Mouse (Mus musculus): ENCODE results near the gene Cdc42ep2. TPM values are rescaled to one million over a fixed set of nuclear protein-coding genes. Genes with fewer than 3 reads are reported as not detected.

The Cdc42ep2 gene
- polyA plus RNA-seq, 2 experiments = 8.0 to 10.0 TPM

DNA sequence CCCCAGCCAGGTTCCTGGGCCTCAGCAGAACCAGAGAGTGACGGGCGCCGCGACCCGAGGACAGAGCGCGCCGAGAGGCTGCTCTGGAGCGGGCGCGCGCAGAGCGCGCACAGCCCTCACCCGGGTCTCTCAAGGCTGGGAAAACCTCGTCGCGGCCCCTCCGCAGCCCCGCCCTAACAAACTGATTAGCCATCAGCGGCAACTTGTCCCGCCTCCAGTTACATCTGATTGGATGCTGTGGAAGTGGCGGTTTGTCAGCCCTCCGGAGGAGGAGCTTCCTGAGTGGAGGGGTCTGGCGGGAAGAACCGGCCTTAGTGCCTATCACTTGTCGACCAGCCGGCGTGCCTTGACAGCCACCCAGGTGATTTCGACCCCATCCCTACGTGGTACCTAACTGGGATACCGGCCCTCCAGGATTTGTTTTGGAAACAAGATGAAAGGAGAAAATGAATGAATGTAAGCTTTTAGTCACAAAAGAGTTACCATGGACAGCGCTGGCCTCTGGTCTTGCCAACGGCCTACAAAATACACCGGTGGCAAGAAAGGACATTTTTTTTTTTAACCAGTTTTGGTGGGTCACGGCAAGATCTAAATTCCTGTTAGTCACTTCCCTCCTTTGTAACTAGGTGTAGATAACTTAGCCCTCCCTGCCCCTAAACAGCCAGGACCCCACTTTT, 30.5 kb downstream of the Cdc42ep2 start, which contains the start of gene Tigd3:
Gene Tigd3, minus strand, starts transcription at position 148 of the 677 bp plus-strand sequence.
- Histone ChIP-seq H3K27me3 (ENCODE audit: control insufficient read depth, insufficient read depth, low read length) (no peaks in the 10 kb centered on the region), H3K9me3 (ENCODE audit: control insufficient read depth, low read length) (no peaks in the 10 kb centered on the region), H3K36me3 (ENCODE audit: control insufficient read depth, insufficient read depth, low read length) (peaks cover 22% of the 10 kb centered on the region), H3K9ac (ENCODE audit: low read depth, low read length, severe bottlenecking) (peak within 1 kb of the TSS; percentile 72), H3K27ac (replicated peaks; ENCODE audit: low read depth, low read length) (no peak within 1 kb of the TSS; the same call in 1 of the 2 replicates), H3K4me2 (replicated peaks; ENCODE audit: low read depth, low read length, severe bottlenecking) (peak within 1 kb of the TSS; percentile 83), H3K4me3 (replicated peaks; ENCODE audit: low read length) (peak within 1 kb of the TSS; percentile 58), H3K4me1 (ENCODE audit: control insufficient read depth, insufficient read depth, low read length) (peaks cover 7% of the 10 kb centered on the region; the same call in 1 of the 2 replicates)
- WGBS = 4% methylated on average over 36 of the region's 36 CpGs
- DNase-seq (ENCODE audit: low spot score) (peak; percentile 98), ATAC-seq (ENCODE audit: low FRiP score, low read depth) (peak; percentile 97)
- peak; percentile 83; the same call in 1 of the 2 replicates for TF ChIP-seq POLR2A (IDR thresholded peaks at IDR 0.05; ENCODE audit: borderline replicate concordance, extremely low read depth, insufficient read depth, insufficient read length)

DNA sequence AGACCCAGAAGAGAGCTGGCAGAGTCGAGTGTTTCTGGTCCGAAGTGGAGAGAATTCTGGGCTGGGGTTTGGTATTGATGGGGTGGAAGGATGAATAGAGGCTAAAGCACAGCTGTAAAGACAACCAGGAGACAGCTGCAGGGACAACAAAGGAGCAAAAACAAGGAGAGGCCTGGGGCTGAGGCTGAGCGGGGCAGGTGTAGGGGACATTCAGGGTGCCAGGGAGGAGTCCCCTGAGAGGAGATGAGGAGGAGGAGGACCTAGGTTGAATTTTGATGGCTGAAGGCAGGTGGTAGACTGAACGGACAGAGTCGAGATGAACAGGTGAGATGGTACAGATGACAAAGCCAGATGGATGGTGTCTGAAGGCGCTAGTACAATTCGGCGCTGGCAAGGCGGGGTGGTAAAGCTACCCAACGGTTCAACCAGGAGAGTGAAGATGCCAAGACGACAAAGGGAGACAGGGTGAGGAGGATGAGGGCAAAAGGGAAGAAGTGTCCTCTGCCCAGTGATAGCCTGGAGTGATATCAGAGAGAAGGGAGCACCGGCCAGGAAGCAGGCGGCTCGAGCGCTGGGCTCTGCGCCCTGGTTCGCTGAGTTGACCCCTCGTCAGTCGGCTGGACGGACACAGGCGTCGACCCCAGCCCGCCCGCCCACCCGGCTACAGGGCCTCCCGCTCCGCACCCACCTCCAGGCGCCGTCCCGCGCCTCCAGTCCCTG, 31.2 kb downstream of the Cdc42ep2 start:
- H3K9ac ChIP-seq (ENCODE audit: low read depth, low read length, severe bottlenecking) = peak overlapping the region; percentile 72
- no peak overlapping the region; the same call in 1 of the 2 replicates for H3K27ac ChIP-seq (replicated peaks; ENCODE audit: low read depth, low read length)
- WGBS = 8% methylated on average over 27 of the region's 31 CpGs
- ATAC-seq (ENCODE audit: low FRiP score, low read depth) (peak; percentile 39; the same call in 1 of the 2 replicates), DNase-seq (ENCODE audit: low spot score) (no peak)
- H3K4me3 ChIP-seq (replicated peaks; ENCODE audit: low read length) = peak overlapping the region; percentile 58
- H3K4me1 ChIP-seq (ENCODE audit: control insufficient read depth, insufficient read depth, low read length) = peaks cover 7% of the 10 kb centered on the region; the same call in 1 of the 2 replicates
- H3K4me2 ChIP-seq (replicated peaks; ENCODE audit: low read depth, low read length, severe bottlenecking) = peak overlapping the region; percentile 83
- no peaks in the 10 kb centered on the region for H3K9me3 ChIP-seq (ENCODE audit: control insufficient read depth, low read length)
- H3K27me3 ChIP-seq (ENCODE audit: control insufficient read depth, insufficient read depth, low read length) = no peaks in the 10 kb centered on the region
- peaks cover 18% of the 10 kb centered on the region for H3K36me3 ChIP-seq (ENCODE audit: control insufficient read depth, insufficient read depth, low read length)
- no peak for TF ChIP-seq POLR2A (IDR thresholded peaks at IDR 0.05; ENCODE audit: borderline replicate concordance, extremely low read depth, insufficient read depth, insufficient read length)

DNA sequence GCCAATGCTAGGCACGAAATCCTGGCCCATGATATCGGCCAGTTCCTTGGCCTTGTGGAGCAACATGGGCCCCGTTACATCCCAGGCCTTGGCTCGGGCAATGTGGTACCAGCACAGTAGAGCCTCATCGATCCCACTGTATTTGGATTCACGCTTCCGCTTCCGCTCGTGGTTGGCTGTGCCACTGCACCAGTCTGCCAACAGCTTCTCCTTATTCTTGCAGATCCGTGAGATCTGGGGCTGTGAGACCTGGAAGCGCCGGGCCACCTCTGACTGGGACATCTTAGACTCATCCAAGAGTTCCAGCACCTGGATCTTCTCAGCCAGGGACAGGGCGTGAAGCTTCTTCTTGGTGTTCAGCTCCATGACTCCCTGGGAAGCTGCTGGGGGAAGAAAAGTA, 31.9 kb downstream of the Cdc42ep2 start:
- WGBS = 90% methylated on average over 13 of the region's 13 CpGs
- DNase-seq (ENCODE audit: low spot score) = no peak

DNA sequence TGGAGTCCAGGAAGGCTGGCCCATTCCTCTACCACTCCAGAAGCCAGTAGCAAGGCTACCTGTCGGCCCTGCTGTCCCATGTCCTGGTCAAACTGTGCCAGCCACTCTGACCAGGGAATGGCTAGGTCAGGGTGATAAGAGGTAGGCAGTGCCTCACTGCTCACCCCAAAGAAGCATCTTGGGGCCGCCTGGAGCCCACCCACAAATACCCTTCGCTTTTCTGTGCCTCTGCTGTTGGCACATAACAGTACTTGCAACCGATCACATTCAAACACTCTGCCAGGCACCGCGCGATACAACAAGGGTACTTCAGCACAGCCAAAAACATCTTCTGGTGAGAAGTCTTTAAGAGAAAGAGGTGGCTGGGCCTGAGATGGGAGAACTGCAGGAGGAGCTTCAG, 32.4 kb downstream of the Cdc42ep2 start:
- Histone ChIP-seq H3K4me3 (replicated peaks; ENCODE audit: low read length) (no peak overlapping the region), H3K4me2 (replicated peaks; ENCODE audit: low read depth, low read length, severe bottlenecking) (no peak overlapping the region), H3K27ac (replicated peaks; ENCODE audit: low read depth, low read length) (no peak overlapping the region), H3K4me1 (ENCODE audit: control insufficient read depth, insufficient read depth, low read length) (peaks cover 7% of the 10 kb centered on the region; the same call in 1 of the 2 replicates), H3K9ac (ENCODE audit: low read depth, low read length, severe bottlenecking) (no peak overlapping the region), H3K9me3 (ENCODE audit: control insufficient read depth, low read length) (no peaks in the 10 kb centered on the region), H3K27me3 (ENCODE audit: control insufficient read depth, insufficient read depth, low read length) (no peaks in the 10 kb centered on the region), H3K36me3 (ENCODE audit: control insufficient read depth, insufficient read depth, low read length) (peaks cover 14% of the 10 kb centered on the region)
- DNase-seq (ENCODE audit: low spot score) (no peak), ATAC-seq (ENCODE audit: low FRiP score, low read depth) (no peak)
- TF ChIP-seq POLR2A (IDR thresholded peaks at IDR 0.05; ENCODE audit: borderline replicate concordance, extremely low read depth, insufficient read depth, insufficient read length) = no peak
- WGBS = 90% methylated on average over 7 of the region's 7 CpGs

More for the DNA sequence above, 31.9 kb downstream of the Cdc42ep2 start:
- Histone ChIP-seq H3K4me1 (ENCODE audit: control insufficient read depth, insufficient read depth, low read length) (peaks cover 7% of the 10 kb centered on the region; the same call in 1 of the 2 replicates), H3K9me3 (ENCODE audit: control insufficient read depth, low read length) (no peaks in the 10 kb centered on the region), H3K9ac (ENCODE audit: low read depth, low read length, severe bottlenecking) (no peak overlapping the region), H3K4me2 (replicated peaks; ENCODE audit: low read depth, low read length, severe bottlenecking) (no peak overlapping the region), H3K36me3 (ENCODE audit: control insufficient read depth, insufficient read depth, low read length) (peaks cover 14% of the 10 kb centered on the region), H3K4me3 (replicated peaks; ENCODE audit: low read length) (0 out of 2 replicates have a peak overlapping the region, but pooled peaks have one; percentile 58), H3K27ac (replicated peaks; ENCODE audit: low read depth, low read length) (no peak overlapping the region), H3K27me3 (ENCODE audit: control insufficient read depth, insufficient read depth, low read length) (no peaks in the 10 kb centered on the region)
- no peak for TF ChIP-seq POLR2A (IDR thresholded peaks at IDR 0.05; ENCODE audit: borderline replicate concordance, extremely low read depth, insufficient read depth, insufficient read length)
- no peak for ATAC-seq (ENCODE audit: low FRiP score, low read depth)

DNA sequence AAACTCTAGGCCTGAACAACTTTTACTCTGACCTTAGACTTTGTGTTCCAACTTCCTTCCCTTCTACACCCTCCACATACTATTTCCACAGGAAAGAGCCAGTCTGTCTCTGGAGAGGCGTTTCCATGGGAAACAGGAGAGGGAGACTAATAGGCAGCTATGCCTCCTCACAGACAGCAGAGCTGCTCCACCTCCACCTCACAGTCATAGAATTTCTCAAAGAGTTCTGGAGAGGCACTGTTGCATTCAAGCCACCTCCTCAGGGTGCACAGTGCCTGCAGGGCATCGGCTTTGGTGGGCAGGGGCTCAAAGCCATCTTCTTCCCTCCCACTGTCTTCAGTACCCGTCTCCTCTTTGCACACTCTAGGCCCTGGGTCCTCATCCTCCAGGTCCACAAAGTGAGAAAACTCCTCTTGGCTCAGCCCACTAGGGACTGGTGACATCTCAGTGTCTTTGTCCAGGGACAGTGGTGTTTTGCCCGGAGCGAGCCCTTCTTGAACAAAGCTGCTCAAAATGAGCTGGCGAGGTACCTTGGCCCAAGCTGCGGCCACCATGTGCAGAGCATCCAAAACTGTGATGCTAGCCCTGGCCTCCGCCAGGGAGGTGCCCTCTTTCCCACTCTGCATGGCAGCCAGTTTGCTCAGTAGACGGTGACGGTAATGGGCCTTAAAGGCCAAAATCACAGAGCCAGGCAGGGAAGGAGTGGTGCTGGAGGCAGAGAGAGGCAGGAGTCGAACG, 32.9 kb downstream of the Cdc42ep2 start:
- no peaks in the 10 kb centered on the region for H3K9me3 ChIP-seq (ENCODE audit: control insufficient read depth, low read length)
- no peak overlapping the region for H3K27ac ChIP-seq (replicated peaks; ENCODE audit: low read depth, low read length)
- peaks cover 7% of the 10 kb centered on the region; the same call in 1 of the 2 replicates for H3K4me1 ChIP-seq (ENCODE audit: control insufficient read depth, insufficient read depth, low read length)
- H3K36me3 ChIP-seq (ENCODE audit: control insufficient read depth, insufficient read depth, low read length) = peaks cover 11% of the 10 kb centered on the region
- no peak overlapping the region for H3K4me3 ChIP-seq (replicated peaks; ENCODE audit: low read length)
- H3K9ac ChIP-seq (ENCODE audit: low read depth, low read length, severe bottlenecking) = no peak overlapping the region
- H3K27me3 ChIP-seq (ENCODE audit: control insufficient read depth, insufficient read depth, low read length) = no peaks in the 10 kb centered on the region
- DNase-seq (ENCODE audit: low spot score) (no peak), ATAC-seq (ENCODE audit: low FRiP score, low read depth) (no peak)
- no peak for TF ChIP-seq POLR2A (IDR thresholded peaks at IDR 0.05; ENCODE audit: borderline replicate concordance, extremely low read depth, insufficient read depth, insufficient read length)
- 90% methylated on average over 12 of the region's 12 CpGs for WGBS
- H3K4me2 ChIP-seq (replicated peaks; ENCODE audit: low read depth, low read length, severe bottlenecking) = no peak overlapping the region

All from limb, embryonic 14.5 days (tissue).